Mouse (Mus musculus): ENCODE measurements around the gene Zhx3. TPM values are rescaled to one million over a fixed set of nuclear protein-coding genes. Genes with fewer than 3 reads are reported as not detected.

Gene Zhx3
- 1 to 10 TPM; 8.0 to 8.8 TPM for polyA plus RNA-seq (2017; shearing (Covaris generic))

DNA sequence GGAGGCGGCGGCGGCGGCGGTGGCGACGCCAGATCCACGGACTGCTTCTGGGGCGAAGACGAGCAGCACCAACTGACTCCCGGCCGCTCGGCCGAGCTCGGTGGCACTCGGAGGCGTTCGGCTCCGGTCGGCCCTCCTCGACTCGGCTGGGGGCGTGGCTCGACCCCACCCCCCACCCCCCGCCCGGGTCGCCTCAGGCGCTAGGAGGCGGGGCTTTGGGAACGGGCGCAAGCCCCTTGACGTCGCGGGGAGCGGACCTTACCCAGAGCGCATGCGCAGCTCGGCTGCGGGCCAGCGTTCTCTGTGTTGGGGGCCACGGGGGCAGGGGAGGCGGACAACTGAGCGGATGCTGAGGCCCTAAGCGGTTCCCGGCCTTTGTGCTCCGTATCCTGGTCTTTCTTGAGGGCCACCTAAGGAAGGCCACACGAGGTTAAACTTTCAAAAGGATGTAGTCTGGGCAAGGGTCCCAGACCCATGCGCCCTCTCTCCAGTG is at the start of gene Zhx3:
Zhx3 (minus strand) TSS at position 109 of the 493 bp plus-strand sequence.

DNA sequence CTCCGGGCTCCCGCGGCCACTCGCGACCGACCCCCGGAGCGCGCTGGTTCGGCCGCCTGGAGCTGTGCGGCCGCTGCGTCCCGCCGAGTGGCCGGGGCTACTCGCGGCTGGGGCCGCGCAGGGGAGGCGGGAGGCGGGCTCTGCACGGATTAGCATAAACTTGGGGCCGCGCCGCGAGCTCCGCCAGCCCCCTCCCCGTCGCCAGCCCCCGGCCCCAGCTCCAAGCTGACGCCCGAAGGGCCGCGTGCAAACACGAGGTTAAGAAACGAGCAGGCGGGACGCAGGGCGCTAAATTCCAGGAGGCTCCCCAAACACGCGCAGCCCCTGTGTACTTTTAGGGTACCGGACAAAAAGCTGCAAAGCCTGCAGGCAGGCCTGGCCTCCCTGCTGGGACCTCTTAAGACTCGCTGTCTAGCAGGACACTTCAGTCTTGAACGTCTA is 39.5 kb upstream of the Zhx3 start, which contains the start of gene Emilin3:
Emilin3 (minus strand) TSS at position 98 of the 441 bp plus-strand sequence.

DNA sequence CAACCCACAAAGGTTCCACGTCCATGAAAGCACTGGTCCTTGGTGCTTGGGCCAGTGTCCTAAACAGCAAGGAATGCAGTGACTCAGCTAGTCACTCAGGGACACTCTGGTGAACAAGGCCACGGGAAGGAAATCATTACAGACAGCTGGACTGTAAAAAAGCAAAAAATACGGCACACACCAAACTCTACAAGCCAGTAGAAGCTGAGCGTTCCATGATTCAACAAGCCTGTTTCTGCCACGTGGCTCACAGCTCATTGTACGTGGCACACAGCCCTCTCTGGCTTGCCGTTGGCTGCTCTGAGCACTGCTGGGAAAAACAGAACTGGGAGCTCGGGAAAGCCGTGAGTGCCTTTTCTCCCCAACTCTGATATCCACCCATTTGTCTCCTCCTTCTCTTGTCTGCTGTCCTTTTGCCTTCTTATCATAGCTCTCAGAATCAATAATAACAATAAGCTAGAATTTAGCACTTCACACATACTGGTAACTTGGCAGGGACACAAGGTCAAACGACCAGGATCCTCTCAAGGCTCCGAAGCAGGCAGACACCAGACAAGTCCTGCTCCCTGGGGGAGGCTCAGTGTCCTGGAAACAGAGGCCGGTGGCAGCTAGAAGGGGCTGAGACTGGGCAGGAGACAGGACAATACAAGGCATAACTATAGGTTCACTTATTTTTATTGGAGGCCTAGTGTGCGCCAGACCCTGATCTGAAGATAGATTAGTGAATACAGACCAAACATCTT is 7.8 kb upstream of the Zhx3 start, which contains the start of gene Lpin3:
Lpin3 (plus strand) TSS at position 218 of the 743 bp plus-strand sequence.

DNA sequence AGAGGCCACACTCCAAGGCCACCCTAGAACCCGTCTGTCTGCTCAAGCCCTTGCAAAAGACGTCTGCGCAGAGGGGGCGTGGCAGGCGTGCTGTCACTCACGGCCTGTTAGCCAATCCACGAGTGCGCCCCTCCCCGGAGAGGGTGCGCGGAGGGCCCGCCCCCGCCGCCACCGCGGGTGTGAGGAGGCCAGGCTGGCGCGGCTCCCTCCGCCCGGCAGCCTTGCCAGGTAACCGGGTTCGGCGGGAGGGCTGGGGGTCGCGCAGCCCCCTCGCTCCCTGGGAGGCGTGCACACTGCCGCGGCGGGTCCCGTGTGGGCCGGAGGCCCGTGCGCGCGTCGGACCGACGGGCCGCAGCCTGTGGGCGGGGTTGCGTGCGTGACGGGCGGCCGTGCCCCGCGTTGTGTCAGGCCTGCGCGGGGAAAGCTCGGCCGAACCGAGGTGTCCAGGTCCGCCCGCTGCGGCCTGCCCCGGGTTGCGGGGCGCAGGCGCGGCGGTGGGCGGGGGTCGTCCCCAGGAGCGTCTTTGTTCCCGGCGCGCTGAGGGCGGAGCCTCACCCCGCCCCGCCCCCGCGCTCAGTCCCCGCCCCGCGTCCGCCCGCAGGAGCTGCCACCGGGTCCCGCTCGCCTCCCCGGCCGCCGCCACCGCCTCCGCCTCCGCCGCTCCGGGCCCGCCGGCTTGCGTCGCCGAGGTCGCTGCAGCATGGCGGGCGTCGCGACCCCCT is 141.5 kb downstream of the Zhx3 start, which contains the start of gene Plcg1:
Plcg1 (plus strand) TSS at position 184 of the 722 bp plus-strand sequence.

Other genes starting within 250 kb of the Zhx3 start
- 10 to 100 TPM; 49.4 to 70.1 TPM for gene Top1, start 227.1 kb downstream of the Zhx3 start, polyA plus RNA-seq (2017; shearing (Covaris generic))
- 100 to 1,000 TPM; 144 to 145 TPM for gene Plcg1, start 141.7 kb downstream of the Zhx3 start, polyA plus RNA-seq (2017; shearing (Covaris generic))
- under 1 TPM; 0.14 to 0.74 TPM for gene Lpin3, start 7.7 kb upstream of the Zhx3 start, polyA plus RNA-seq (2017; shearing (Covaris generic))
- gene Emilin3, start 39.3 kb upstream of the Zhx3 start, polyA plus RNA-seq (2017; shearing (Covaris generic)) = not detected
- gene Chd6, start 236.1 kb upstream of the Zhx3 start, polyA plus RNA-seq (2017; shearing (Covaris generic)) = 10 to 100 TPM; 37.0 to 43.3 TPM

Data from activated CD4-positive, CD25-positive, alpha-beta regulatory T cell (primary cell).